Mouse (Mus musculus): ENCODE measurements around the gene Fam180a. TPM values are rescaled to one million over a fixed set of nuclear protein-coding genes. Genes with fewer than 3 reads are reported as not detected.

Fam180a gene
- total RNA-seq, 1 experiment from 2014 or later = not detected

DNA sequence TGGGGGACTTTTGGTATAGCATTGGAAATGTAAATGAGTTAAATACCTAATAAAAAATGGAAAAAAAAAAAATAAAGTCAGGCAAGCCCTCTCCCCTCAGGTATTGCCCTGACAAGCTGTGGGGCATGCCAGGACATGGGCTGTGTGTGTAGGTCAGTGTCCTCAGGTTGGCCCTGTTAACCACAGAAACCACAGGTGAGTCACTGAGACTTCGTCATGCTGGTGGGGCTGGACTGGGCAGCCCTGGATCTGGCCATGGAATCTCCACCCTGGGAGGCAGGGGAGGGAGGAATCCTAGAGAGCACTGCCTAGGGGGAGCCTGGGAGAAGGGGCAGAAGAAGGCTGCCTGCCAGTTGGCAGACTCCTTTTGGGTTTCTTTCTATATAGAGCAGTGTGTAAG is 2.9 kb downstream of the Fam180a start:
- 0 out of 2 replicates have a peak, but pooled peaks have one; percentile 11 for ATAC-seq (ENCODE audit: extremely low read depth, insufficient number of reproducible peaks, low FRiP score, poor library complexity, severe bottlenecking)

DNA sequence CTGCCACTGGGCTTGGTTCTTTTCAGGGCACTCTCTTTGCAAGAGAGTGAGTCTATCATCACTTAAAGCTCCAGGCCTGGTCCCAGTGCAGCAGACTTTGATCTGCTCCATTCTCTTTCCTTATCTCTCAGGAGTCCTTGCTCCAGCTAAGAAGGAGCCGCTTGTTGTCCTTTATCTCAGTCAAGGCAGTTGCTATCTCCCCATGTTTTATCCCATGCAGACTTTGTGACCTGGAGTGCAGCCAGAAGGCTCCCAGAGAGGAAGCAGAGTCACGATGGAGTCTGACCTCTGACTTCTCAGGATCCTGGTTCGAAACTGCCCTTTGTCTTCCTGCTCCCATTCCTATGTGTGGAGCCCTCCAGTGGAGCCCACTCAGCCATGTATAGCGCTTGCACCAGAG is 4.8 kb downstream of the Fam180a start:
- no peak for ATAC-seq (ENCODE audit: extremely low read depth, insufficient number of reproducible peaks, low FRiP score, poor library complexity, severe bottlenecking)

DNA sequence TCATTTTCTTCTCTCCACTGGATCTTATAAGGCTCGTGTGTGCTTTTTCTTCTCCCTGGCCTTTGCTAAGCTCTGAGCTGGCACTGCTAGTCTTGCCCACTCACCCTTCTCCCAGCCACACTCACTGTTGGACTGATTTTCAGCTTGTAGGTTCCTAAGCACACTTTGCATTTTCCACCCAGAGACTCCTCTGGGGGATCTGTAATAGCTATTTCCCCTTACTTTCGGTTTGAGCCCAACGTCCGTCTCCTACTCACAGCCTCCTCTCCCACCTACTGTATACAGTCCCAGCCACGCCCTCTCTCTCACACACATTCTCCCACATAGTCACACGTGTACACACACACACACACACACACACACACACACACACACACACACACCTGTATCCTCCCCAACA is 6.1 kb downstream of the Fam180a start:
- no peak for ATAC-seq (ENCODE audit: extremely low read depth, insufficient number of reproducible peaks, low FRiP score, poor library complexity, severe bottlenecking)

DNA sequence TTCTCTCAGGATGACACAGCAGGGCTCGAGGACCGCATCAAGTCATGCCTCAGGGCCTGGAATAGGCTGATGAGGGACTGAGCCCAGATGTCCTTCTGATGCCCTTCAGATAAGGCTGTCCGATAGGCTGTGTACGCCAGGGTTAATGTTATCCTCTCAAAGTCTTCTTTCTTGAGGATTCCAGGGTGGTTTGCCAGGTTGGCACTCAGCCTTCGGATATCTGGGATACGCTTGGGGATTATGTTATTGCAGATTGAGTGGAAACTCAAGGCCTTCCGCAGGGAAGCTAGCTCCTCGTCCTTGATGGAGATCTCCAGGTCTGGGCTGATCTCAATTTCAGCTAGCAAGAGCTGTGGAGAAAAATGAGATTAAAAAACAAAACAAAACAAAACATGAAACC is 12.4 kb downstream of the Fam180a start:
- ATAC-seq (ENCODE audit: extremely low read depth, insufficient number of reproducible peaks, low FRiP score, poor library complexity, severe bottlenecking) = no peak

DNA sequence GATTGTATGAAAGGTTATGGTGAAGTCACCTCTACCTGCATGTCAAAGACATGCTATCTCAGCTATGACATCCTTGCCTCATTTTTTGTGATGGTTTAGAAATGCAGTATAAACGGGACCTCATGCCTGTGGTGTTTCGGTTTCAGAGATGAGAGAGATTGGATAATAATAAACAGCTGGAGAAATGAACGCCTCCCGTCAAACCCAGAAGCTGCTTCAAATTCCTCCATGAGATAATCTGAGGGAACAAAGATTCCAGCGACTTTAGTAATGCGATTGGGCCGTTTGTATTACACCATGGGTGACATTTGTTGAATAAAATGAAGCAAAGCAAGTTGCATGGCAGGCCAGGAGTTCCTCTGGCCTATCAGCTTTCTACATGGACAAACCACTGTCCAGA is 16.5 kb downstream of the Fam180a start:
- no peak for ATAC-seq (ENCODE audit: extremely low read depth, insufficient number of reproducible peaks, low FRiP score, poor library complexity, severe bottlenecking)

DNA sequence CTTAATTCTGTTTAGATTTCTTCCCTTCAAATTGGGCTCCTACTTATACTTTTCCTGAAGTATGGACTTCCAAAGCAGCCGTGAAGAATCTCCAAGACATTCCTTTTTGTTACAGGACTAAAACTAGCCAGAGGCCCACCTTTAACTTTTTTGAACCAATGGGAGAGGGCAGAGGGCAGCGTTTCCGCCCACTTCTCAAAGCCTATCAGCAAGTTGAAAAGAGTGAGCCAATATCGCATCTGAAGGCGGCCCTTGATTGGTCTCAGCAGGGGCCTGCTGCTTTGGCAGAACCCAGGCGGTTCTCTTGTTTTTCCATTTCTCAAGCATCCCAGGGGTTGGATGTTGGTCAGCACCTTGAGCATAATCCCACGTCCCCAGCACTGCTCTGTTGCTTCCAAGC is 17.9 kb downstream of the Fam180a start, which contains the start of gene Slc13a4:
Gene Slc13a4 (minus strand): TSS at position 95 of the 400 bp plus-strand sequence.
- ATAC-seq (ENCODE audit: extremely low read depth, insufficient number of reproducible peaks, low FRiP score, poor library complexity, severe bottlenecking) = no peak

DNA sequence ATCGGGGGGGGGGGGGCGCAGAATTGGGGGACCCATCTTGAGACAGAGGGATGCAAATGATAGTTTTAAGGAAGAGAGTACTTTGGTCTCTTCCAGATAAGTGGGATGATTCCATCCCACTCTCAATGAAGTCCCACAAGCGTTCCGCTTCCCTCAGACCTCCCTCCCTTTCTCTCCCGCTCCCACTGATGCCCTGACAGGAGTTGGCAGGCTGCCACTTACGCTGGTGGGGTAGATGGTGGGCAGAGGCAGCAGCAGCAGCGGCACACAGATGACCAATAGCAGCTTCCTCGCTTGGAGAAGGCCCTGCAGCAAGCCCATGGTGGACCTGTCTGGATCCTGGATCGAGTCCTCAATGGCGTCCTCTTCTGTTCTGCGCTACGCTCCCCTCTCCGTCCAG is 18.8 kb downstream of the Fam180a start:
- no peak for ATAC-seq (ENCODE audit: extremely low read depth, insufficient number of reproducible peaks, low FRiP score, poor library complexity, severe bottlenecking)

DNA sequence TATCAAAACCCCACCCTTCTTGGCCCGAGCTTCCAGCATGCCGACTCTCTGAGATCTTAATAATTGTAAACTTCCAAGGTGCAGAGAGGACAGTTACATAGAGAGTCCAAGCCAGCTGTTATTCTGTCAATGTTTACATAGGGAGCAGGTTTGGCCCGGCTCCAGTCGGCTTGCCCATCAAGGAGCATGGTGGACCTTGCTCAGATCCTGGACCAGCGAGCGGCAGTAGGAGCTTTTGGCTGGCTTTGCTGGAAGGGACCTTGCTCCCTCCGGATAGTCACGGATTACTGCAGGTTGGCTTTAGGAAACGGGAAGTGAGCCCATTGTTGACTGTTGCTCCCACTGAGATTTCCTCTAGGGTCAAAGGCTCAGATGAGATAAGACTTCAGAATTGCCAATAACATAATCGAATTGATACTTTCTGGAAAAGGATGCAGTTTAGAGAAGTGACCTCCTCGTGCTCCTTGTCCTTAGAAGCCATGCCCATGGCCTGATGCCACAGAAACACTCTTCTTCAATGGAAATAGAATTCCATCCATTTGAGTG is 22.5 kb downstream of the Fam180a start:
- ATAC-seq (ENCODE audit: extremely low read depth, insufficient number of reproducible peaks, low FRiP score, poor library complexity, severe bottlenecking) = no peak

DNA sequence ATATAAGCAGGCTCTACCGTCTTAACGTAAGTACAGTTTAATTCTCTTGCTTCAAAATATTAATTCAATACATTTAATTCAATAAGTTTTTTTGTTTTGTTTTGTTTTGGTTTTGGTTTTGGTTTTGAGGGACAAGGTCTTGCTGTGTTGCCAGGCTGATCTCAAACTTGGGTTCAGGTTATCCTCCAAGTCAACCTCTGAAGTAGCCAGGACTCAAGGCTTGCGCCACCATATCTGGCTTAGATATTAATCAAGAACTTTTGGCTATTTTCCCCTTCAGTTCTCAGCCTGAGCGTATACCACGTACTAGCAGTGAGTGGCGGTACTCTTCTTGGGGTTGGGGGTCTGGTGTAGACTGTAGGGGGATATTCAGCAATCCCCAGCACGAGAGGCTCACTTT is 23.4 kb downstream of the Fam180a start:
- ATAC-seq (ENCODE audit: extremely low read depth, insufficient number of reproducible peaks, low FRiP score, poor library complexity, severe bottlenecking) = no peak

DNA sequence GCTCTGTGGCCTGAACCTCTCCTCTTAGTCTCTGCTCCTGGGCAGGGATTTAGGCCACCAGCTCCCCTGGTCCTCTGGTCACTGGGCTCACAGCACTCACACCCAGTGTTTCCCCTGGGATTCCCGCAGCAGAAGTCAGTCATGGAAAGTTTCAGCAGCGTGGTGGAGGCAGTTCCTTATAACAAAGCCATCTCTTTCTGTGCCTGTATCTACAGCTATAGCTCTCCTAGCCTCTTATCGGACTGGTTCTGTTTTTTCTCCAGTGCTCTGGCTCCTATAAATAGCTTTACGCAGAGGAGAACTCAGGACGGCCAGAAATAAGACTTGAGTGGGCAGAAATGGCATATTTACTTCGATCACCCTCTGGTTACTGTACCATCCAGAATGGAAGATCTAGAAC is 27.6 kb downstream of the Fam180a start:
- ATAC-seq (ENCODE audit: extremely low read depth, insufficient number of reproducible peaks, low FRiP score, poor library complexity, severe bottlenecking) = no peak

DNA sequence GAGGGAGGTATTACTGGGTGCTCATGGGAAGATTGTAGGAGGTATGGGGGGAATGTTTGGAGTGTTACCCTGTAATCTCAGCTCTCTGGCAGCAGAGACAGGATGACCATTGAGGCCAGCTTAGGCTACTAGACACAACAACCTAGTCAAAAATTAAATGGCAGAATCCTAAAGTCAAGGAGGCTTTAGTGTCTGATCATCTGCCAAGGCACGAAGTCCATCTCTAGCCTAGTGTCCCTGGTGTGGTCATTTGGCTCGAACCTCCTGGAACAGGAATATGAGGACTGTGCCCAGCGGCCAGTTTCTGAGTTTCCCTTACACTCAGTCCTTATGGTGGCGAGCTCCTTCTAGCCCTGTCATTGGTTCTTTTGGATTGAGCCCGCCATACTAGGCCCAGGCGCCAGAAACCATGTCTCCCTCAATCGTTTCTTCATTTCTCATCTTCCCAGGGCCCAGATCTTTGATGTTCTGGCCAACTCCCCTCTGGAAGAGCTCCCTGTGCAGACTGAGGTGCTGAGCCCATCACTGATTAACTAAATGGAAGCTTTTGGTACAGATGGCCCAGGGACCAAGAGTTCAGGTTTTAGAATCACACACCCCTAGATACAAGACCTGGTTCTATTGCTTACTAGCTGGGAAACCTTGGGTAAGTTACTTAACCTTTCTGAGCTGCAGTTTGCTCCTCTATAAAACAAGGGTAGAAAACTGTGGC is 28.3 kb downstream of the Fam180a start:
- ATAC-seq (ENCODE audit: extremely low read depth, insufficient number of reproducible peaks, low FRiP score, poor library complexity, severe bottlenecking) = no peak

DNA sequence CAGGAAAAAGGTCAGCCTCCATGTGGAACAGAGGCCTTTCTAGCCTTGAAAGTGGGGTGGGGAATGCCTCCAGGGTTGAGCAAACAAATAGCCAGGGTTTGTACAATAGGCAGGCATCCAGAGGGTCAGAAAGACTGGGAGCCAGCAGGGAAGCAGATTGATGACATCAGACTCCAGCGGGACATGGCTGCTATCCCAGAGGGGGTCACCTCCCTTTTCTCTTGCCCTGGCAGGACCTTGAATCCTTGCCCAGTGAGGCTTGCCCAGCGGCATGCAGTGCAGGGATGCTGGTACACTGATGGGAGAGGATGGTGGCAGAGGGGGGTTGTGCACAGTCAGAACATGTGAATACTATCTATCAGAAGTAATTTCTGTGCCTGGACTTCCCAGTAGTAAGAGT is 28.9 kb downstream of the Fam180a start:
- no peak for ATAC-seq (ENCODE audit: extremely low read depth, insufficient number of reproducible peaks, low FRiP score, poor library complexity, severe bottlenecking)

DNA sequence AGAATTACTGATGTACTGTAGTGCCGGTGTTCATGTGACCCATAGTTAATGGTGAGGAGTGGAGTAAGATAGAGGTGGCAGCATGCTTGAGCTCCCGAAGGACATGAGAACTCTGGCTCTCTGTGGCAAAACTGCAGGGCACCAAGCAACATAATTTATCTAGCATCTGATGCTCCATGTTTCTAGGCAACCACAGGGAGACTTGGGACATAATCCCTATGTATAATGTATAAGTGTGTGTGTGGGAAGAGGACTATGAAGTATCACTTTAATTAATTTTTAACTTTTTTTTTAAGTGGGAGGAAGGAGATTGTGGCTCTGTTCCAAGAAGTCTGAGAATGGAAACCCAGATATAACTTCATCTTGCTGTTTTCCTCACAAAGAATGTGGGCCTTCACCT is 31.0 kb downstream of the Fam180a start:
- ATAC-seq (ENCODE audit: extremely low read depth, insufficient number of reproducible peaks, low FRiP score, poor library complexity, severe bottlenecking) = no peak

DNA sequence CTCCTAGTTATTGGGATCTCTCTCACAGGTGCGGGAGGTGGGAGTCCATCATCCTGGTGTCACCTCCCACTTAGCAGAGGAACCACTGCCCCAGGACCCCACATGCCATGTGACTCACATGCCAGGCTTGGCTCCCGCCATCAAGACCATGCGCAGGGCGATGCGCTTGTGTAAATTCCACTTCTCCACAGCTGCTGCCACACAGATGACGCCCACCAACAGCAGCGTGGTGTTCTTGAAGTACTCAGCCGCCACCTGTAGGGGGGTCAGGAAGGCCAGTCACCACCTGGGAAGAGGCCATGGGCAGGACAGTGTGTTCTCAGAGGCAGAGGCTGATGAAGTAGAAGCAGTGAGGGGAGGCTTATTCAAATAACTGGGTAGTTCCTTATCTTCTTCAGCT is 36.3 kb downstream of the Fam180a start:
- no peak for ATAC-seq (ENCODE audit: extremely low read depth, insufficient number of reproducible peaks, low FRiP score, poor library complexity, severe bottlenecking)

DNA sequence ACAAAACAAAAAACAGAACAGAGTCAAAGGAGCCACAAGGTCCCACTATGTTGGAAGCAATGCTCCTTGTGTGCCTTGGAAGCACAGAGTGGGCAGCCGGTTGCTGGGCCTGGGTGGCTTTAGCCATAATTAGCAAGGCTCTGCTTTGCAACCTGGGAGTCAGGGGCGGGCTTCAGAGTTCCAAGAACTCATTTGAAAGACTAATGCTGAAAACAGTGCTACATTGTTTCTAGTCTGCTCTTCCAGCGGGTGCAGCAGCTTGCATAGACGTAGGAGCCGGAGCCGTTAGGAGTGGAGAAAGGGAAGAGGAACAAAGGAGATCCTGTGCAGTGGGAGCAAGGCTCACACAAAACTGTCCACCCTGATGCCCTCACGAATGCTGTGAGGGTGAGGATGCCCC is 37.0 kb downstream of the Fam180a start:
- ATAC-seq (ENCODE audit: extremely low read depth, insufficient number of reproducible peaks, low FRiP score, poor library complexity, severe bottlenecking) = no peak

DNA sequence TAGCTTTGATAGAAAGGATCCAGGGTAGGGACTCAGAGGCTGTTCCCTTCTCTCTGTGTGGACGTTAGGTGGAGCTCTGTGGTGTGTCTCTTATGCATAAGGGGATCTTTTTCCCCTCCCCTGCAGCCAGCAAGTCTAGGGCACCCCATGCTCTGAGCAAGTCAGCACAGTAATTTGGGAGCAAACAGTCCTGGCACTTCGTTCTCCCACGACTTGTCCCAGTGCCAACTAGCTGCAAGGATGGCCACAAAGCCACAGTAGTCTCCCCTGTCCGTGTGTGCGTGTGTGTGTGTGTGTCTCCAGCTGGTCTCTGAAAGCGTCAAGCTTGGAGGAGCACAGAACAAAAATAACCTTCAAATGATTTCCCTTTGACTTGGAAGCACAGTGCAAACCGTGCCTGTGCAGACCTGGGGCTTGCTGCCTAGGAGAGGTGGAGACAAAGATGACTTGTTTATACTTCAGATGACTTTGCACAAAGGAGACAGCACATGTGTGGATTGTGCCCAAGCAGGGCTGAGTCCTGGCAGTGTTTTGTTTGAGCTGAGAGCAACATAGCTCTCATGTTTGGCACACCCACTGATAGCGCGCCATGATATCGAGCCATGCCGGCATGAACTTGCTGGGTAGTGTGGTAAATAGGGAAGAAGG is 37.7 kb downstream of the Fam180a start:
- ATAC-seq (ENCODE audit: extremely low read depth, insufficient number of reproducible peaks, low FRiP score, poor library complexity, severe bottlenecking) = no peak

DNA sequence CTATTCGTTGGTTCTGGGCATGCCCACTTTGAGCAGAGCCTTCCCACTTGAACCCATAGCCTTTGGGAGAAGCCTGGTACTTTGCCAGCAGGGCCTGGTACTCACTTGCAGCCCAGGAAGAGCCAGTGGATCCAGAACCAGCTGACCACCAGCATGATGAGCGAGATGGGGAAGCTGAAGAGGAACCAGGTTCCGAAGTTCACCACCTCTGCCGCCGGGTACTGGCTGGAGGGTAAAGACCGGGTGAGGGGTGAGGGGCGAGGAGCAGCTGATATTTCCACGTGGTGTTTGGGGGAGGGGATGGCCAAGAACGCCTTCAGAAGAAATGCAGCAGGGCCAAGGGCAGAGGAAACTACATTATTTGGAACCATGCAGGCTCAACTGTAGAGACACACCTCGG is 46.6 kb downstream of the Fam180a start:
- ATAC-seq (ENCODE audit: extremely low read depth, insufficient number of reproducible peaks, low FRiP score, poor library complexity, severe bottlenecking) = no peak

DNA sequence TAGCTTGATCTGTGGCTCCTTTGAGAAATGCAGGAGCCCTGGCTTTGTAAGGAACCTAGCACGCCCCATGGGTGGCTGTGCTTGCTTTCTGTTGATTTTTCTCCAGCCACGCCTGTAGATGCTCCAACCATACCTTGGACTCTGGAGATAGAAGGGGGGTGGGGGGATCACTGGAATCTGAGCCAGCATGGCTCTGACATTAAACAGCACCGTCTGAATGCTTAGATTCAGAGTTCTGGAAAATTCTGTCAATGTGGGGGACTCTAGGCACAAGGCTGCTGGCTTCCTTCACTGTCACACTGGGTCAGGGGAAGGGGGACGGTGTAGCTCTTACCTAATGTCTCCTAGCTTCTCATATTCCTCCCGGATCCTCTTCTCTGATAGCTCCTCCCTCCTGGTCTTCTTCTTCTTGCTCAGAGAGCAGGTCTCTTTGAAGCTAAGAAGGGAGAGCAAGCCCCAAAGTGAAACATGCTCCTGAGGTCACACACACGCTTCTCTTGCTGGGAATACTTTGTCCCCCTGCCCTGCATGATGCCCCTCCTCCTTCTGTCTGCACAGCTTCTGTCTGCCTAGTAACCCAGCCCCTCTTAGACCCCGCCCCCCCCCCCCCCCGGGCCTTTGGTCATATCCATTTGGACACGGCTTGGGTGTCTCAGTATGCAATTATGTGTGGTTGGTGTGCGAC is 47.9 kb downstream of the Fam180a start:
- no peak for ATAC-seq (ENCODE audit: extremely low read depth, insufficient number of reproducible peaks, low FRiP score, poor library complexity, severe bottlenecking)

DNA sequence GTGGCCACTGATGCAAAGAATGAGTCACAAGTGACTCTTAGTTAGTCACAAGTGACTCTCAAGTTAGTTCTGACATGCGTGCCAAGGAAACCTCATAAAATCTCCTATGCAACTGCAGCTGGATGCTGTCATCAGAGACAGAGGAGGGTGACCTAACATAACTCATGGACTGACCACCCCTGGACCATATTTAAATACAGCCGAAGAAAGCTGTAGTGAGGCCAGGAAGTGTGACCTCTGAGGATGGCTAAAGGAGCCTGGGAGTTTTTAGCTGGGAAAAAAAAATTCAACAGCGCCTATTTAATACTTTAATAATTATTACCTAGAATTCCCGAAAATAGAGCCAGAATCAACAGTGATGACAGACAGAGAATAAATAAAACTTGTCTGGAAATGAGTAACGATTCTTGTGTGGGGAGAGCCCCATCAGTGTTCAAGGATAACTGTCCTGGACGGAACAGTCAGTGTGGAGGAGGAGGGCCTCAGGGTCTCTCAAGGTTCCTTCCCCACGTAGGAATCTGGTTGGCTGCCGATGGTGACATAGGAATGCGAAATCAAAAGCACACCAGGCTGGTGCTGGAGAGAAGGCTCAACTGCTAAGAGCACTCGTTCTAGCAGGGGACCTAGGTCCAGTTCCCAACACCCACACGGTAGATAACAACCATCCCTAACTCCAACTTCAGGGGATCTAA is 52.4 kb downstream of the Fam180a start:
- ATAC-seq (ENCODE audit: extremely low read depth, insufficient number of reproducible peaks, low FRiP score, poor library complexity, severe bottlenecking) = no peak

Data from neutrophil, adult 5-6 weeks (primary cell).